Mouse (Mus musculus): ENCODE data around the gene Cebpe. TPM values are rescaled to one million over a fixed set of nuclear protein-coding genes. Genes with fewer than 3 reads are reported as not detected.

Cebpe gene
- polyA plus RNA-seq, 1 experiment from 2014 or later = not detected

GRCm38 (mm10) chr14:54714121-54714520 is 2.1 kb upstream of the Cebpe start:
- DNase-seq = peak; percentile 93
- Histone ChIP-seq H3K9me3 (ENCODE audit: control insufficient read depth, low read length) (no peaks in the 10 kb centered on the region), H3K27me3 (ENCODE audit: control insufficient read depth, insufficient read depth, low read length) (no peaks in the 10 kb centered on the region), H3K4me3 (replicated peaks; ENCODE audit: low read depth, low read length) (peak overlapping the region; percentile 36), H3K27ac (replicated peaks; ENCODE audit: low read depth, low read length) (0 out of 2 replicates have a peak overlapping the region, but pooled peaks have one; percentile 15), H3K36me3 (ENCODE audit: control insufficient read depth, insufficient read depth, low read length) (no peaks in the 10 kb centered on the region), H3K4me1 (ENCODE audit: control insufficient read depth, insufficient read depth, low read length) (no peaks in the 10 kb centered on the region), H3K4me2 (ENCODE audit: low read length) (peak overlapping the region; percentile 70), H3K9ac (replicated peaks; ENCODE audit: low read length) (peak overlapping the region; percentile 44)
- under 1% methylated on average over 13 of the region's 13 CpGs for WGBS
- ATAC-seq (ENCODE audit: low FRiP score, low TSS enrichment) = peak; percentile 47

- no peaks in the 10 kb centered on the region for H3K9me3 ChIP-seq (ENCODE audit: control insufficient read depth, low read length)
- 85% methylated on average over 8 of the region's 8 CpGs for WGBS
- ATAC-seq (ENCODE audit: low FRiP score, low TSS enrichment) = no peak
- no peaks in the 10 kb centered on the region for H3K4me1 ChIP-seq (ENCODE audit: control insufficient read depth, insufficient read depth, low read length)
- no peak overlapping the region for H3K4me2 ChIP-seq (ENCODE audit: low read length)
- no peak overlapping the region for H3K4me3 ChIP-seq (replicated peaks; ENCODE audit: low read depth, low read length)
- H3K27me3 ChIP-seq (ENCODE audit: control insufficient read depth, insufficient read depth, low read length) = no peaks in the 10 kb centered on the region
- DNase-seq = no peak
- no peak overlapping the region for H3K27ac ChIP-seq (replicated peaks; ENCODE audit: low read depth, low read length)
- H3K9ac ChIP-seq (replicated peaks; ENCODE audit: low read length) = no peak overlapping the region
- H3K36me3 ChIP-seq (ENCODE audit: control insufficient read depth, insufficient read depth, low read length) = no peaks in the 10 kb centered on the region
Observed at GRCm38 (mm10) chr14:54712861-54713260, 887 bp upstream of the Cebpe start.

- ATAC-seq (ENCODE audit: low FRiP score, low TSS enrichment) = no peak
- H3K36me3 ChIP-seq (ENCODE audit: control insufficient read depth, insufficient read depth, low read length) = no peaks in the 10 kb centered on the region
- H3K9ac ChIP-seq (replicated peaks; ENCODE audit: low read length) = no peak overlapping the region
- H3K9me3 ChIP-seq (ENCODE audit: control insufficient read depth, low read length) = no peaks in the 10 kb centered on the region
- 87% methylated on average over 9 of the region's 9 CpGs for WGBS
- DNase-seq = no peak
- no peak overlapping the region for H3K27ac ChIP-seq (replicated peaks; ENCODE audit: low read depth, low read length)
- no peak overlapping the region for H3K4me2 ChIP-seq (ENCODE audit: low read length)
- no peaks in the 10 kb centered on the region for H3K27me3 ChIP-seq (ENCODE audit: control insufficient read depth, insufficient read depth, low read length)
- no peak overlapping the region for H3K4me3 ChIP-seq (replicated peaks; ENCODE audit: low read depth, low read length)
- no peaks in the 10 kb centered on the region for H3K4me1 ChIP-seq (ENCODE audit: control insufficient read depth, insufficient read depth, low read length)
Observed at GRCm38 (mm10) chr14:54709054-54709453, 2.9 kb downstream of the Cebpe start.

- H3K27me3 ChIP-seq (ENCODE audit: control insufficient read depth, insufficient read depth, low read length) = no peaks in the 10 kb centered on the region
- no peak overlapping the region for H3K4me2 ChIP-seq (ENCODE audit: low read length)
- DNase-seq = no peak
- H3K36me3 ChIP-seq (ENCODE audit: control insufficient read depth, insufficient read depth, low read length) = no peaks in the 10 kb centered on the region
- WGBS = 50% methylated on average over 17 of the region's 17 CpGs
- ATAC-seq (ENCODE audit: low FRiP score, low TSS enrichment) = no peak
- no peaks in the 10 kb centered on the region for H3K4me1 ChIP-seq (ENCODE audit: control insufficient read depth, insufficient read depth, low read length)
- no peak overlapping the region for H3K27ac ChIP-seq (replicated peaks; ENCODE audit: low read depth, low read length)
- H3K9ac ChIP-seq (replicated peaks; ENCODE audit: low read length) = no peak overlapping the region
- H3K4me3 ChIP-seq (replicated peaks; ENCODE audit: low read depth, low read length) = no peak overlapping the region
- no peaks in the 10 kb centered on the region for H3K9me3 ChIP-seq (ENCODE audit: control insufficient read depth, low read length)
Observed at GRCm38 (mm10) chr14:54706589-54707320, 5.2 kb downstream of the Cebpe start.

GRCm38 (mm10) chr14:54705844-54706243 is 6.1 kb downstream of the Cebpe start:
- ATAC-seq (ENCODE audit: low FRiP score, low TSS enrichment) (no peak), DNase-seq (no peak)
- Histone ChIP-seq H3K9me3 (ENCODE audit: control insufficient read depth, low read length) (no peaks in the 10 kb centered on the region), H3K4me3 (replicated peaks; ENCODE audit: low read depth, low read length) (no peak overlapping the region), H3K4me1 (ENCODE audit: control insufficient read depth, insufficient read depth, low read length) (no peaks in the 10 kb centered on the region), H3K9ac (replicated peaks; ENCODE audit: low read length) (no peak overlapping the region), H3K4me2 (ENCODE audit: low read length) (no peak overlapping the region), H3K27ac (replicated peaks; ENCODE audit: low read depth, low read length) (no peak overlapping the region), H3K36me3 (ENCODE audit: control insufficient read depth, insufficient read depth, low read length) (no peaks in the 10 kb centered on the region), H3K27me3 (ENCODE audit: control insufficient read depth, insufficient read depth, low read length) (no peaks in the 10 kb centered on the region)
- 64% methylated on average over 5 of the region's 5 CpGs for WGBS

- Histone ChIP-seq H3K4me3 (replicated peaks; ENCODE audit: low read depth, low read length) (no peak overlapping the region), H3K4me1 (ENCODE audit: control insufficient read depth, insufficient read depth, low read length) (no peaks in the 10 kb centered on the region), H3K27ac (replicated peaks; ENCODE audit: low read depth, low read length) (no peak overlapping the region), H3K27me3 (ENCODE audit: control insufficient read depth, insufficient read depth, low read length) (no peaks in the 10 kb centered on the region), H3K9me3 (ENCODE audit: control insufficient read depth, low read length) (no peaks in the 10 kb centered on the region), H3K4me2 (ENCODE audit: low read length) (no peak overlapping the region), H3K36me3 (ENCODE audit: control insufficient read depth, insufficient read depth, low read length) (no peaks in the 10 kb centered on the region), H3K9ac (replicated peaks; ENCODE audit: low read length) (no peak overlapping the region)
- ATAC-seq (ENCODE audit: low FRiP score, low TSS enrichment) = no peak
- WGBS = 73% methylated on average over 10 of the region's 10 CpGs
- no peak for DNase-seq
Observed at GRCm38 (mm10) chr14:54703207-54703606, 8.8 kb downstream of the Cebpe start.

GRCm38 (mm10) chr14:54701298-54701697 is 10.7 kb downstream of the Cebpe start:
- Histone ChIP-seq H3K4me1 (ENCODE audit: control insufficient read depth, insufficient read depth, low read length) (no peaks in the 10 kb centered on the region), H3K36me3 (ENCODE audit: control insufficient read depth, insufficient read depth, low read length) (no peaks in the 10 kb centered on the region), H3K4me3 (replicated peaks; ENCODE audit: low read depth, low read length) (no peak overlapping the region), H3K9ac (replicated peaks; ENCODE audit: low read length) (no peak overlapping the region), H3K9me3 (ENCODE audit: control insufficient read depth, low read length) (no peaks in the 10 kb centered on the region), H3K27me3 (ENCODE audit: control insufficient read depth, insufficient read depth, low read length) (no peaks in the 10 kb centered on the region), H3K27ac (replicated peaks; ENCODE audit: low read depth, low read length) (no peak overlapping the region), H3K4me2 (ENCODE audit: low read length) (no peak overlapping the region)
- ATAC-seq (ENCODE audit: low FRiP score, low TSS enrichment) (no peak), DNase-seq (peak; percentile 82)
- 18% methylated on average over 6 of the region's 6 CpGs for WGBS

- Histone ChIP-seq H3K4me3 (replicated peaks; ENCODE audit: low read depth, low read length) (no peak overlapping the region), H3K4me1 (ENCODE audit: control insufficient read depth, insufficient read depth, low read length) (no peaks in the 10 kb centered on the region), H3K9me3 (ENCODE audit: control insufficient read depth, low read length) (no peaks in the 10 kb centered on the region), H3K9ac (replicated peaks; ENCODE audit: low read length) (no peak overlapping the region), H3K27ac (replicated peaks; ENCODE audit: low read depth, low read length) (no peak overlapping the region), H3K27me3 (ENCODE audit: control insufficient read depth, insufficient read depth, low read length) (no peaks in the 10 kb centered on the region), H3K36me3 (ENCODE audit: control insufficient read depth, insufficient read depth, low read length) (no peaks in the 10 kb centered on the region), H3K4me2 (ENCODE audit: low read length) (no peak overlapping the region)
- 58% methylated on average over 3 of the region's 3 CpGs for WGBS
- ATAC-seq (ENCODE audit: low FRiP score, low TSS enrichment) (no peak), DNase-seq (no peak)
Observed at GRCm38 (mm10) chr14:54699586-54699985, 12.4 kb downstream of the Cebpe start.

- Histone ChIP-seq H3K4me2 (ENCODE audit: low read length) (no peak within 1 kb of the TSS), H3K27me3 (ENCODE audit: control insufficient read depth, insufficient read depth, low read length) (no peaks in the 10 kb centered on the region), H3K9ac (replicated peaks; ENCODE audit: low read length) (no peak within 1 kb of the TSS), H3K4me3 (replicated peaks; ENCODE audit: low read depth, low read length) (no peak within 1 kb of the TSS), H3K4me1 (ENCODE audit: control insufficient read depth, insufficient read depth, low read length) (no peaks in the 10 kb centered on the region), H3K27ac (replicated peaks; ENCODE audit: low read depth, low read length) (no peak within 1 kb of the TSS), H3K36me3 (ENCODE audit: control insufficient read depth, insufficient read depth, low read length) (no peaks in the 10 kb centered on the region; the same call in 1 of the 2 replicates), H3K9me3 (ENCODE audit: control insufficient read depth, low read length) (no peaks in the 10 kb centered on the region)
- ATAC-seq (ENCODE audit: low FRiP score, low TSS enrichment) = no peak
- 83% methylated on average over 4 of the region's 4 CpGs for WGBS
- no peak for DNase-seq
Observed at GRCm38 (mm10) chr14:54698733-54699132, 13.2 kb downstream of the Cebpe start, which contains the start of gene Gm29776. TSS of gene Gm29776 (minus strand) at chr14:54698833.

Measured in midbrain, embryonic 14.5 days (tissue).